Mouse (Mus musculus): ENCODE measurements at regions not wholly inside any gene's neighbourhood (a gene's known extent, or its start where the extent isn't known, plus 50 kb on each side); places are given as distances from the start of the nearest gene placed in this dataset.
"Not testable (repeated sequence)": the region's sequence is repeated elsewhere in the genome, so short reads cannot be mapped to it uniquely, and the experiment has no call there.

DNA sequence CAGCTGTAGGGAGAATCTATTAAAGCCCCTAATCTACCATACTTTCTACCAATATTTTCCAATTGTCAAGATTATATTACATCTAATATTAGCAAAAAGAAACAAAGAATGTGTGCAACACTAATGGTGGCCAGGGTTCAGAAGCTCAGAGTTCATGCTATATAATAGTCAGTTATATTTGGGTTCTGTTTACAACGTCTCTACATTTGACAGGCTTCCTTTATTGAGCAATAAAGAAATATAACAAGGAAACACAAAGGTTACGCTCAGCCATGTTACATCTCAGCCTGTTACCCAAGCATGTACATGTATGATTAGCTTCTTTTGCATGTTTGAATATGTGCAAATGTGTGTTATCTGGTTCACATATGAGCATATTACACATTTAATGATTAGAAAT is 247.7 kb upstream of the Speer4f2 start:
- Histone ChIP-seq H3K9ac (ENCODE audit: low read length) (no peak overlapping the region), H3K4me3 (replicated peaks; ENCODE audit: low read length) (no peak overlapping the region), H3K4me1 (ENCODE audit: control insufficient read depth, insufficient read depth, low read length) (no peaks in the 10 kb centered on the region), H3K27ac (ENCODE audit: low read length) (no peak overlapping the region), H3K9me3 (replicated peaks; ENCODE audit: control insufficient read depth, low read length) (no peaks in the 10 kb centered on the region), H3K4me2 (ENCODE audit: low read depth, low read length) (no peak overlapping the region), H3K36me3 (ENCODE audit: control insufficient read depth, insufficient read depth, low read length) (no peaks in the 10 kb centered on the region), H3K27me3 (ENCODE audit: control insufficient read depth, insufficient read depth, low read length) (no peaks in the 10 kb centered on the region)
- ATAC-seq (ENCODE audit: insufficient read depth, low FRiP score), result no peak
- 83% methylated on average over 2 of the region's 2 CpGs for WGBS

DNA sequence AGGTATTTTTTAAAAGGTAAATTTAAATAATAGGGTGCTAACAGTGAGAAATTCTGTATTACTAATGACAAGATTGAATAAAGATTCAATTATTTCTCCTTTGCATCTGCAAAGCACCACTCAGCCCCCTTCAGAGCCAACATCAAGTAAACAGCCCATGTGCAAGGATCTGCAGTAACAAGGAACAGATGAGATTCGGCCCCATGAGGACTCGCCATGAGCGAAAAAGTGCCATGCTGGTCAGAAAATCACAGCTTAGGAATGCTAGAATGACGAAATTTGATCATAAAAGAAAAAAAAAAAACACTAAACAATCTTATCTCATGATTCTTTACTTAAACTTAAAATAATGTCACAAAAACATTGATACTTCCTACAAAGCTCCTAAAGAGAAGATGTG is 245.5 kb upstream of the Speer4f2 start:
- H3K36me3 ChIP-seq (ENCODE audit: control insufficient read depth, insufficient read depth, low read length), result no peaks in the 10 kb centered on the region
- H3K9me3 ChIP-seq (replicated peaks; ENCODE audit: control insufficient read depth, low read length), result no peaks in the 10 kb centered on the region
- no peak overlapping the region for H3K27ac ChIP-seq (ENCODE audit: low read length)
- no peaks in the 10 kb centered on the region for H3K27me3 ChIP-seq (ENCODE audit: control insufficient read depth, insufficient read depth, low read length)
- no peak for ATAC-seq (ENCODE audit: insufficient read depth, low FRiP score)
- H3K4me3 ChIP-seq (replicated peaks; ENCODE audit: low read length), result no peak overlapping the region
- H3K4me2 ChIP-seq (ENCODE audit: low read depth, low read length), result no peak overlapping the region
- WGBS, result 73% methylated on average over 4 of the region's 4 CpGs
- H3K9ac ChIP-seq (ENCODE audit: low read length), result no peak overlapping the region
- no peaks in the 10 kb centered on the region for H3K4me1 ChIP-seq (ENCODE audit: control insufficient read depth, insufficient read depth, low read length)

DNA sequence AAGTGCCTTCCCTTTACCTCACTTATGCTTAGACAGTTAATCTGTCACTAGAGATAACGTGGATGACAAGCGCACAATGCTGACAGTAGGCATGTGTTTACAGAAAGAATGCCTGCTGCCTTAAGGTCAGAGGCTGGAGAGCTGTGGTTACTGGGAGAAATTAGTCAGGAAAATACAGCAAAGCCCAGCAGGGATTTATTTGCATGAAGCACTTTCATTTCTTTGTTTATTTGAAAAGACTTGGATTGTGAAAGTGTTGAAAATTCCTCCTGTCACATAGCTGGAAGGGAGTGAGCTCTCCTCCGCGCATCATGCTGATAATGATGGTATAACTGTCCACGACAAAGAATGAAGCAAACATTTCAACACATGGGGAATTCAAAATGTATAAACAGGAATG is 237.5 kb upstream of the Speer4f2 start:
- ATAC-seq (ENCODE audit: insufficient read depth, low FRiP score), result no peak
- WGBS, result 24% methylated on average over 5 of the region's 5 CpGs
- no peaks in the 10 kb centered on the region for H3K27me3 ChIP-seq (ENCODE audit: control insufficient read depth, insufficient read depth, low read length)

DNA sequence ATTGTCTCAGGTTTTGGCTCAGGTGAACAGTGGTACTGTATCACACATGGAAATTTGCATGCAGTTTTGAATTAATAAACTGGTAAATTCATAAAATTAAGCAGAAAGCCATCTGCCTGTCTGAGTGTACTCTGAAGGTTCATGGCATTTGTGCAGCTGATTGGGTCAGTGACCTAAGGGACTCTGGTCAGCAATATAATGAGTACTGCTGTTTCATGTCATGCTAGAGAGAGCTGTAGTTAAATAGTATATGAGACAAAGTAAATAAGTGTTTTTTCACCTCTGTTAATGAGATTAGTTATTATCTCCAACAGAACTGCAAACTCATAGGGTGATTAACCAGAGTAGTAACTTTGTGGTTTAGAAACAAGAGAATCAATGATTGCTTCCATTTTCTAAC is 231.4 kb upstream of the Speer4f2 start:
- no peak overlapping the region for H3K4me3 ChIP-seq (replicated peaks; ENCODE audit: low read length)
- no peaks in the 10 kb centered on the region for H3K4me1 ChIP-seq (ENCODE audit: control insufficient read depth, insufficient read depth, low read length)
- no peaks in the 10 kb centered on the region for H3K36me3 ChIP-seq (ENCODE audit: control insufficient read depth, insufficient read depth, low read length)
- H3K27ac ChIP-seq (ENCODE audit: low read length), result no peak overlapping the region
- H3K9me3 ChIP-seq (replicated peaks; ENCODE audit: control insufficient read depth, low read length), result no peaks in the 10 kb centered on the region
- H3K4me2 ChIP-seq (ENCODE audit: low read depth, low read length), result no peak overlapping the region
- H3K27me3 ChIP-seq (ENCODE audit: control insufficient read depth, insufficient read depth, low read length), result no peaks in the 10 kb centered on the region
- no peak overlapping the region for H3K9ac ChIP-seq (ENCODE audit: low read length)
- ATAC-seq (ENCODE audit: insufficient read depth, low FRiP score), result no peak

More for the DNA sequence above, 237.5 kb upstream of the Speer4f2 start:
- Histone ChIP-seq H3K9me3 (replicated peaks; ENCODE audit: control insufficient read depth, low read length) (no peaks in the 10 kb centered on the region), H3K4me2 (ENCODE audit: low read depth, low read length) (no peak overlapping the region), H3K9ac (ENCODE audit: low read length) (no peak overlapping the region), H3K4me3 (replicated peaks; ENCODE audit: low read length) (no peak overlapping the region), H3K27ac (ENCODE audit: low read length) (no peak overlapping the region), H3K36me3 (ENCODE audit: control insufficient read depth, insufficient read depth, low read length) (no peaks in the 10 kb centered on the region), H3K4me1 (ENCODE audit: control insufficient read depth, insufficient read depth, low read length) (no peaks in the 10 kb centered on the region)

DNA sequence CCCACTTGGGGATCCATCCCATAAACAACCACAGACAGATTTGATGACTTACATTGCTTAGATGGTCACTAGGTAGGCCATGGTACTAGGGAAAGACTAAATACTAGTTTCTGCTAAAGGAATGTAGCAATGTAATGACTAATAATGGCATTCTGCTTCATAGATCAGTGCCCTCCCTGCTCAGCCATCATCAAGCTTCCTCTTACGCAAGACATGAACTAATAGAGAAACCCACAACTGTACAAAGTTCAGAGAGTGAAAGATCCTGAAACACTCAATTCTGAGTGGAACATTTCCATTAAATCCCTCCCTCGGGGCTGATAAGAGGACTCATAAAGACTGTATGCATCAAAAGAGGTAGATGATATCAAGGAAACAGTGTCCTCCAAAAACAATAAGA is 198.4 kb upstream of the Speer4f2 start:
- no peaks in the 10 kb centered on the region for H3K4me1 ChIP-seq (ENCODE audit: control insufficient read depth, insufficient read depth, low read length)
- ATAC-seq (ENCODE audit: insufficient read depth, low FRiP score), result no peak
- H3K9ac ChIP-seq (ENCODE audit: low read length), result no peak overlapping the region
- no peaks in the 10 kb centered on the region for H3K27me3 ChIP-seq (ENCODE audit: control insufficient read depth, insufficient read depth, low read length)
- H3K27ac ChIP-seq (ENCODE audit: low read length), result no peak overlapping the region
- H3K36me3 ChIP-seq (ENCODE audit: control insufficient read depth, insufficient read depth, low read length), result no peaks in the 10 kb centered on the region
- no peak overlapping the region for H3K4me3 ChIP-seq (replicated peaks; ENCODE audit: low read length)
- 90% methylated on average over 2 of the region's 2 CpGs for WGBS
- H3K9me3 ChIP-seq (replicated peaks; ENCODE audit: control insufficient read depth, low read length), result no peaks in the 10 kb centered on the region
- H3K4me2 ChIP-seq (ENCODE audit: low read depth, low read length), result no peak overlapping the region

DNA sequence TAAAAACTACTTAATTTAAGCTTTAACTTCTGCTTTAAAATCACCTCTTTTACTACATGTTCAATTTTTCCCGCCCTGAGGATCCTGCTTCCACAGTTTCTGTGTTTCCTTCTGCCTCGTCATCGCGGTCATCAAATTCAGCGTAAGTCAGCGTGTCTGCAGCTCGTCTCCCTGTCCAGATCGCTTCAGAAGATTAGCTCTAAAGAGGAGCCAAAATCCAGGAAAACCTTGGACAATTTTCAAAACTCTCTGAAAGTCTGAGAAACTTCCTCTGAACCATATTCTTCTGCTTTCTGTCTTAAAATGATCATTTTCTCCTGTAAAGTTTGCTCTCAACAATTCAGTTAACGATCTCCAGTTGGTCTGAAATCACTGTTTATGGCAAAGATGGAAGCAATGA is 196.2 kb upstream of the Speer4f2 start:
- H3K9me3 ChIP-seq (replicated peaks; ENCODE audit: control insufficient read depth, low read length), result no peaks in the 10 kb centered on the region
- no peaks in the 10 kb centered on the region for H3K36me3 ChIP-seq (ENCODE audit: control insufficient read depth, insufficient read depth, low read length)
- no peak overlapping the region for H3K4me2 ChIP-seq (ENCODE audit: low read depth, low read length)
- H3K4me3 ChIP-seq (replicated peaks; ENCODE audit: low read length), result no peak overlapping the region
- ATAC-seq (ENCODE audit: insufficient read depth, low FRiP score), result no peak
- no peak overlapping the region for H3K27ac ChIP-seq (ENCODE audit: low read length)
- no peaks in the 10 kb centered on the region for H3K4me1 ChIP-seq (ENCODE audit: control insufficient read depth, insufficient read depth, low read length)
- H3K9ac ChIP-seq (ENCODE audit: low read length), result no peak overlapping the region
- H3K27me3 ChIP-seq (ENCODE audit: control insufficient read depth, insufficient read depth, low read length), result no peaks in the 10 kb centered on the region
- WGBS, result 60% methylated on average over 9 of the region's 9 CpGs

DNA sequence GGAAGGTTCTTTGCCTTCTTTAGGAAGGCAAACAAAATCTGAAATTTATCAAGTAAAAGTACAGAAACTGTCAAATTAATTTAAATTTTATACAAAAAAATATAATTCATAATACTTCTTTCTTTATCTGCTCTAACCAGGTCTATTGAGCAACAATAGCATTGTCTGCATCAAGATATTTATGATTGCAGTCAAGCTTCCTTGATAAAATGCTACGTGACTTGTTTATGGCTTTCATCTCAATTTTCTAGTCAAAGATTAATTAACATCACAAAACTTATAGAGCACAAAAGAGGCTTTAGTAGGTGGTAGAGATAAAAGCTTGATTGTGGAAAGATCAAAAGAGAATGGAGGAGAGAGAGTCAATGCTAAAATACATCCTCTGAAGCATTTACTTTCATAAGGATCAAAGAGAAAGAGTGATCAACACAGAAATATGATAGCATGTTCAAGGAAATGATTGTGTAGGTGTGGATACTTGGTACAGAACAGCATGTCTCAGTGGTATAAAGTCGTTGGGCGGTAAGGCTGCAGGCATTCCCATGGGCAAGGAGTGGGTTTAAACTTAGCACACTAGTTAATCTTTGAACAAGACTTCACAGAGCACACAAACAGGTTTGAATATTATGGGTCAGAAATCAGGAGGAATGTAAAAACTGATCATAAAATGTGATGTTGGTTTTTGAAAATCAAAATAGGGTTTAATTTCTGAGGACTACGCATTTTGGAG is 164.3 kb upstream of the Speer4f2 start:
- no peak overlapping the region for H3K4me3 ChIP-seq (replicated peaks; ENCODE audit: low read length)
- no peak overlapping the region for H3K4me2 ChIP-seq (ENCODE audit: low read depth, low read length)
- no peaks in the 10 kb centered on the region for H3K9me3 ChIP-seq (replicated peaks; ENCODE audit: control insufficient read depth, low read length)
- no peaks in the 10 kb centered on the region for H3K4me1 ChIP-seq (ENCODE audit: control insufficient read depth, insufficient read depth, low read length)
- no peaks in the 10 kb centered on the region for H3K36me3 ChIP-seq (ENCODE audit: control insufficient read depth, insufficient read depth, low read length)
- no peak overlapping the region for H3K9ac ChIP-seq (ENCODE audit: low read length)
- 77% methylated on average over 4 of the region's 4 CpGs for WGBS
- no peak for ATAC-seq (ENCODE audit: insufficient read depth, low FRiP score)
- H3K27me3 ChIP-seq (ENCODE audit: control insufficient read depth, insufficient read depth, low read length), result no peaks in the 10 kb centered on the region
- H3K27ac ChIP-seq (ENCODE audit: low read length), result no peak overlapping the region

DNA sequence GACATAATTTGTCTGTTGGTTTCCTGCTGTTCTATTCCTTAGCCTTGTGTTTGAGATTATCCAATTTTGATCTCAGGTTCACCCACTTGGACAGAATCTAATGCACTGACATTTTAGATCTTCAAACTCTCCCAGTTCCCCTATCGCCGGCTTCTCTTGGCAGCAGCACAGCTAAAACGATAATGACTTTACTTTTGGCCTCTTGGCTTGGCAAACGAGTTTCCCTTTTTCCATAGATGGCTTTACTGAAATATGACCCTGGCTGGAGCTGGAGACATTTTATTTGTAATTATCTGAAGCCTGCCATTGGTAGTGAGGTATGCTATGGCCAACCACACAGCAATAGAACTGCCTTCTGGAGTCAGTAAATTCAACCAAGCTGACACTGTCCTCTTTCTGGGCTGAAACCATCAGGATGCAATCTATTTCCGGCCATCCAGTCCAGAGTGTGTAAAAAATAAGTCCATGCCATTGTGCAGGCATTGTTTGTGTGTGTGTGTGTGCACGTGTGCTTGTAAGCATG is 162.2 kb upstream of the Speer4f2 start:
- WGBS, result 45% methylated on average over 6 of the region's 6 CpGs
- ATAC-seq (ENCODE audit: insufficient read depth, low FRiP score), result no peak
- H3K27ac ChIP-seq (ENCODE audit: low read length), result no peak overlapping the region

DNA sequence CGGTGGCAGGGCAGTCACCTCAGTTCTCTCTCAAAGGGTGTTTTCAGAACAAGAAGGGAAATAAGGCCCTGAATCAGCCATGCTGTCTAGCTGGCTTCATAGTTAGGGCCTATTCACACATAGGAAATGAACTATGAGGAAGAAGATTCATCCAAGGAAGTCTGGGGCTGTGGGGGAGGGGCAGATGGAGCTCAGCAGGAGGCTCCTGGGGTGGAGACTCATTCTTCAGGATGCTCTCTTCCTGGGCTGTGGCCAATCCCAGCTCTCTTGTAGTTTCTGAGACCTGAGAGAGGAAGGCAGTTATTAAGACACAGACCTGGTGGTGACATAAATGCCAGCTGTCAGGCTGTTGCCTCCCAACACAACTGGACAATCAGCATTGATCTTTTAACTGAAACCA is 149.4 kb upstream of the Speer4f2 start:
- not testable (repeated sequence) for H3K4me1 ChIP-seq (ENCODE audit: control insufficient read depth, insufficient read depth, low read length); ATAC-seq (ENCODE audit: insufficient read depth, low FRiP score); H3K9me3 ChIP-seq (replicated peaks; ENCODE audit: control insufficient read depth, low read length); H3K27me3 ChIP-seq (ENCODE audit: control insufficient read depth, insufficient read depth, low read length); H3K9ac ChIP-seq (ENCODE audit: low read length); H3K27ac ChIP-seq (ENCODE audit: low read length); H3K36me3 ChIP-seq (ENCODE audit: control insufficient read depth, insufficient read depth, low read length); H3K4me2 ChIP-seq (ENCODE audit: low read depth, low read length); H3K4me3 ChIP-seq (replicated peaks; ENCODE audit: low read length)
- WGBS, result 64% methylated on average over 1 of the region's 1 CpGs

More for the DNA sequence above, 162.2 kb upstream of the Speer4f2 start:
- no peaks in the 10 kb centered on the region for H3K9me3 ChIP-seq (replicated peaks; ENCODE audit: control insufficient read depth, low read length)
- no peaks in the 10 kb centered on the region for H3K27me3 ChIP-seq (ENCODE audit: control insufficient read depth, insufficient read depth, low read length)
- H3K4me3 ChIP-seq (replicated peaks; ENCODE audit: low read length), result no peak overlapping the region
- no peaks in the 10 kb centered on the region for H3K36me3 ChIP-seq (ENCODE audit: control insufficient read depth, insufficient read depth, low read length)
- H3K4me1 ChIP-seq (ENCODE audit: control insufficient read depth, insufficient read depth, low read length), result no peaks in the 10 kb centered on the region
- no peak overlapping the region for H3K4me2 ChIP-seq (ENCODE audit: low read depth, low read length)
- no peak overlapping the region for H3K9ac ChIP-seq (ENCODE audit: low read length)

Data from stomach, embryonic 16.5 days (tissue).